Comparison of ENCODE assay signal across 33 mouse cellular contexts in the genomic region with DNA sequence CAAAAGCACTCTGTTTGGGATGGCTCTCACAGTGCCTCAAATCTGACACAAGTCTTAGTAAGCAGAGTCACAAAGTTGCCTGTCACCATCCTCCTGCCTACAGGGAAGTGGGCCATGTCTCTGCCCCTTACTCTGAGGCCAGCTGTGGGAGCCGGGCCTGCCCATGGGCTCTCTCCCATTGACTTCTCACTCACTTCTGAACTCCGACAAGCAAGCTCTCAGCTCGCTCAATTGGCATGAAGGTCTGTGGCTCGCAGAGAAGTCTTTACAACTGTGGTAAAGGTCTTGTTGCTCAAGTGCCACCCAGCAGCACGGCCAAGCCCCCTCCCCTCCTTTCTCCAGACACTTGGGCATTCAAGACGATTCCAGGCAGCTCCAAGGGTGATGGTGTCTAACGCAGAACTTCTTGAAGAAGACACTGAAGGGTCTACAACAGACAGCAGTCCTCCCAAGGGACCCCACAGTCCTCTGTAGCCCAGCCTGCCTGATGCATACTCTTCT. TPM values are rescaled to one million over a fixed set of nuclear protein-coding genes. Genes with fewer than 3 reads are reported as not detected.
DNase-seq lines count a peak whose midpoint lies in the region; ATAC-seq and TF ChIP-seq lines count a peak whose summit lies in the region.
"Had no signal": no experiment of that assay in that cellular context is flagged by ENCODE, and none has a peak within 500 bp of the region (broad histone marks: within the 10 kb centered on the region; RNA-seq: fewer than 3 reads in every experiment).

No protein-coding gene starts in this region.

- peaks cover 9% of the 10 kb centered on the region for H3K4me1 ChIP-seq in kidney, adult 2 months (ENCODE audit: control insufficient read depth, insufficient read depth, low read length)
- peaks cover 22% of the 10 kb centered on the region for H3K4me1 ChIP-seq in small intestine, adult 2 months (ENCODE audit: control insufficient read depth, insufficient read depth, insufficient read length, low read length)
- H3K4me1 ChIP-seq in forebrain, embryonic 12.5 days: no peaks in the 10 kb centered on the region
- H3K4me1 ChIP-seq: embryonic facial prominence, embryonic 12.5 days; liver, embryonic 12.5 days; megakaryocyte, embryonic 14.5 days; midbrain, embryonic 12.5 days; neural tube, embryonic 12.5 days had no signal

- peak overlapping the region; percentile 88 for H3K27ac ChIP-seq in kidney, adult 2 months (ENCODE audit: insufficient read depth, low read depth, low read length)
- H3K27ac ChIP-seq in small intestine, adult 2 months (ENCODE audit: insufficient read depth, low read depth, low read length): peak overlapping the region; percentile 96
- no peak overlapping the region for H3K27ac ChIP-seq in forebrain, embryonic 12.5 days
- H3K27ac ChIP-seq: embryonic facial prominence, embryonic 12.5 days; liver, embryonic 12.5 days; midbrain, embryonic 12.5 days; neural tube, embryonic 12.5 days had no signal

- peak; percentile 39 for DNase-seq in adrenal gland, adult 2 months
- no peak for DNase-seq in adrenal gland, postnatal 25 days
- DNase-seq in kidney, adult 2 months: no peak
- DNase-seq in kidney, postnatal 10 days: no peak
- peak; percentile 95 for DNase-seq in adipocyte (ENCODE audit: low spot score)
- DNase-seq in left cerebral cortex, postnatal 36 days (ENCODE audit: low spot score in 2 of 2): no peak
- DNase-seq: cerebellum, adult 11 months; cerebellum, adult 9-10 months; embryo, embryonic 11 days; heart, postnatal 14 days; layer of hippocampus, adult 9-11 months; lung, adult 18-20 months; lung, postnatal 4 days; thymus, postnatal 25 days had no signal

- intact Hi-C loops in left cerebral cortex, postnatal 36 days (cut with DNase I): no loop called here

- no peak for ATAC-seq in forebrain, embryonic 12.5 days (ENCODE audit: low FRiP score)
- ATAC-seq: activated CD4-positive, CD25-positive, alpha-beta regulatory T cell, adult 4 months; forebrain, embryonic 16.5 days; hindbrain, embryonic 16.5 days; lung, postnatal 0 days had no signal

- no peak overlapping the region for H3K9ac ChIP-seq in forebrain, embryonic 12.5 days
- H3K9ac ChIP-seq: embryonic facial prominence, embryonic 12.5 days; liver, embryonic 12.5 days; midbrain, embryonic 12.5 days; neural tube, embryonic 12.5 days; stomach, embryonic 15.5 days had no signal

- H3K4me2 ChIP-seq in forebrain, embryonic 12.5 days: no peak overlapping the region
- H3K4me2 ChIP-seq: embryonic facial prominence, embryonic 12.5 days; liver, embryonic 12.5 days; midbrain, embryonic 12.5 days; neural tube, embryonic 12.5 days; stomach, embryonic 15.5 days had no signal

- TF ChIP-seq POLR2A in kidney, adult 2 months (IDR thresholded peaks at IDR 0.05; ENCODE audit: low read depth, low read length): no peak
- no peak for TF ChIP-seq POLR2A in small intestine, adult 2 months (IDR thresholded peaks at IDR 0.05; ENCODE audit: low read depth, low read length)

- H3K4me3 ChIP-seq in kidney, adult 2 months (ENCODE audit: insufficient read depth, low read depth, low read length): no peak overlapping the region
- H3K4me3 ChIP-seq in small intestine, adult 2 months (ENCODE audit: low read depth, low read length): no peak overlapping the region
- H3K4me3 ChIP-seq in forebrain, embryonic 12.5 days (replicated peaks): no peak overlapping the region
- H3K4me3 ChIP-seq: embryonic facial prominence, embryonic 12.5 days; liver, embryonic 12.5 days; megakaryocyte, embryonic 14.5 days; midbrain, embryonic 12.5 days; myocyte; neural tube, embryonic 12.5 days; stomach, embryonic 15.5 days had no signal

- no peak for TF ChIP-seq CTCF in kidney, adult 2 months (conservative IDR thresholded peaks at IDR 0.05; ENCODE audit: insufficient read depth, insufficient read length, low read depth, low read length)
- no peak for TF ChIP-seq CTCF in small intestine, adult 2 months (IDR thresholded peaks at IDR 0.05; ENCODE audit: extremely low read depth, insufficient read length, insufficient replicate concordance, low read depth, low read length)

- no peaks in the 10 kb centered on the region for H3K9me3 ChIP-seq in forebrain, embryonic 12.5 days
- H3K9me3 ChIP-seq: embryonic facial prominence, embryonic 12.5 days; liver, embryonic 12.5 days; megakaryocyte, embryonic 14.5 days; midbrain, embryonic 12.5 days; neural tube, embryonic 12.5 days; stomach, embryonic 15.5 days had no signal

- peaks cover 22% of the 10 kb centered on the region for H3K36me3 ChIP-seq in kidney, adult 2 months (ENCODE audit: control insufficient read depth, insufficient read depth, low read length)
- peaks cover 17% of the 10 kb centered on the region for H3K36me3 ChIP-seq in small intestine, adult 2 months (ENCODE audit: control insufficient read depth, insufficient read depth, low read length)
- H3K36me3 ChIP-seq in forebrain, embryonic 12.5 days (replicated peaks): no peaks in the 10 kb centered on the region
- H3K36me3 ChIP-seq: embryonic facial prominence, embryonic 12.5 days; liver, embryonic 12.5 days; midbrain, embryonic 12.5 days; neural tube, embryonic 12.5 days; stomach, embryonic 15.5 days had no signal

- 92% methylated on average over 7 of the region's 7 CpGs for WGBS in kidney, adult 2 months
- WGBS in small intestine, adult 2 months: 81% methylated on average over 7 of the region's 7 CpGs
- WGBS in forebrain, embryonic 12.5 days: 92% methylated on average over 7 of the region's 7 CpGs

- H3K27me3 ChIP-seq in kidney, adult 2 months (replicated peaks; ENCODE audit: control insufficient read depth, insufficient read depth, low read length): no peaks in the 10 kb centered on the region
- no peaks in the 10 kb centered on the region for H3K27me3 ChIP-seq in small intestine, adult 2 months (ENCODE audit: control insufficient read depth, insufficient read depth, low read length)
- no peaks in the 10 kb centered on the region for H3K27me3 ChIP-seq in forebrain, embryonic 12.5 days
- H3K27me3 ChIP-seq: embryonic facial prominence, embryonic 12.5 days; midbrain, embryonic 12.5 days; neural tube, embryonic 12.5 days; stomach, embryonic 15.5 days had no signal

RNA-seq across cellular contexts. Expression of gene Pck1, which starts 1.0 kb away (rescaled TPM):
- total RNA-seq in adrenal gland, adult 2 months (2021): 1,000 to 10,000 TPM in 1 of 2 experiments, 100 to 1,000 TPM in 1; 919 to 1,359 TPM
- polyA plus RNA-seq in adrenal gland, adult 2 months (2012; rRNA removed): 84.6 and 134 TPM in 2 replicates
- total RNA-seq in adrenal gland, postnatal 25 days (2021): 420 and 690 TPM in 2 replicates
- polyA plus RNA-seq in kidney, adult 2 months (2012; rRNA removed): 648 and 871 TPM in 2 replicates
- polyA plus RNA-seq in small intestine, adult 2 months (2012; rRNA removed): 5.2 and 46.3 TPM in 2 replicates
- total RNA-seq in left cerebral cortex, postnatal 36 days (2021): not detected
- polyA plus RNA-seq in forebrain, embryonic 12.5 days (2016; fragmentation: Nextera tagmentation; extraction: Ambion mirVana): not detected in 2 replicates
- total RNA-seq: left cerebral cortex, postnatal 10 days; midbrain, postnatal 0 days had no signal
- polyA plus RNA-seq: activated CD4-positive, CD25-positive, alpha-beta regulatory T cell, adult 4 months; C2C12; embryonic facial prominence, embryonic 12.5 days; forebrain, embryonic 16.5 days; heart, embryonic 14.5 days; hindbrain, embryonic 11.5 days; hindbrain, embryonic 16.5 days; midbrain, embryonic 12.5 days; myocyte; neural tube, embryonic 12.5 days had no signal

RNA-seq across cellular contexts. Expression of gene Ctcfl, which starts 32.5 kb away (rescaled TPM):
- under 1 TPM; 0.10 to 0.12 TPM for total RNA-seq in adrenal gland, adult 2 months (2021)
- not detected in 2 replicates for polyA plus RNA-seq in adrenal gland, adult 2 months (2012; rRNA removed)
- total RNA-seq in adrenal gland, postnatal 25 days (2021): 0.09 TPM in 1 of 2 replicates, not detected in the other
- 0.03 TPM in 2 replicates for polyA plus RNA-seq in kidney, adult 2 months (2012; rRNA removed)
- polyA plus RNA-seq in small intestine, adult 2 months (2012; rRNA removed): 0.05 TPM in 1 of 2 replicates, not detected in the other
- total RNA-seq in left cerebral cortex, postnatal 36 days (2021): under 1 TPM in 1 of 2 experiments, not detected in 1; 0.11 TPM
- 0.09 TPM in 1 of 2 replicates, not detected in the other for polyA plus RNA-seq in forebrain, embryonic 12.5 days (2016; fragmentation: Nextera tagmentation; extraction: Ambion mirVana)
- total RNA-seq: CH12.LX; left cerebral cortex, postnatal 10 days; midbrain, postnatal 0 days had no signal
- polyA plus RNA-seq: C2C12; forebrain, embryonic 16.5 days; lung, postnatal 0 days; midbrain, embryonic 12.5 days; midbrain, postnatal 0 days; myocyte had no signal

Comparison
In these comparisons a context has a peak if more than half of its experiments do, and no peak if none do; other contexts are left out.
1. DNase-seq: peak in adrenal gland, adult 2 months (single experiment) and adipocyte (single experiment); none in adrenal gland, postnatal 25 days (single experiment), kidney, adult 2 months (single experiment), kidney, postnatal 10 days (single experiment) and left cerebral cortex, postnatal 36 days (0 of 2).